11 mouse cellular contexts compared by ENCODE assay signal in the genomic region with DNA sequence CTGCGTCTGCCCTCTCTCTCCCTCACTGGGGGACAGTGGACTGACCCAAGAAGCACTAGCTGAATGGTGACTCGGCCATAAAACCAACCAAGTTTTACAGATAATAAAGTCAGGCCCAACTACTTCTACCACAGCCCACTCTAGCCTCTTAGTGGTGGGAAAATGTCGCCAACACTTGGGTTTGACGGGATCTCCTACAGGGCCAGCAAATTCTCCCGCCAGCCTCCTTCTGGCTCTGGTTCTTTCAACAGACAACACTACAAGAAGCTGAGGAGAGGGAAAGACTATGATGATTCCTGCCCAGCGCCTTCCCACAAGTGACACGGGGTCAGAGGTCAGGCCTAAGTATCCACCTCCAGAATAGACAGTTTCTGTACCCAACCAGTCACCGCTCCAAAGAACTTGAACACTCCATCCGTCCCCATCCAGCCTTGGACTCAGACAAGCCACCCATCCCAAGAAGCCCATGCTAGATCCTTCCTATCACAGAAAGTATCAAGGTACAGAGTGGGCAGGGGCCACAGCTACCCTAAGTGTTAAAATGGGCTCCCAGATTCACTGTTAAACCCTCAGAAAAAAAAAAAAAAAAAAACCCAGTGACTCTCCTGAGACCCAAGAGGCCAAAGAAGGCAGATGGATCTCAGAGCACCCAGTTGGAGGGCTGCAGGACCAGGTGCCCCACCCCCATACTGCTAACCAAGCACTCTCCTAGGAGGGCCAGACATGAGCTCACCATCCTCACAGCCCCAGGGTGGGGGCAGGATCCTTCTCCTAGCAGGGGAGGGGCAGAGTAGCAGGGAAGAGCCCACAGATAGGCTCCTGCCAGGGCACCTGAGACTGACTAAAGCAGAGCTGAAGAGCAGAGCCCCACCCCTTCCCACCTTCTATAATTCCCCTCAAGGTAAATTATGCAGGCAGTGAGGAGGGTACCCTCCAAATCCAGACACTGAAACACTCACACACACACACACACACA. TPM values are rescaled to one million over a fixed set of nuclear protein-coding genes. Genes with fewer than 3 reads are reported as not detected.
A peak's percentile ranks its signal among the peaks of the same experiment; 100 is the strongest.
DNase-seq lines count a peak whose midpoint lies in the region; ATAC-seq and TF ChIP-seq lines count a peak whose summit lies in the region.
"Had no signal": no experiment of that assay in that cellular context is flagged by ENCODE, and none has a peak within 500 bp of the region (broad histone marks: within the 10 kb centered on the region; RNA-seq: fewer than 3 reads in every experiment).

No protein-coding gene starts in this region.

- no peak overlapping the region for H3K4me2 ChIP-seq in embryonic facial prominence, embryonic 13.5 days
- H3K4me2 ChIP-seq in hindbrain, embryonic 15.5 days, result no peak overlapping the region
- no peak overlapping the region; the same call in 1 of the 2 replicates for H3K4me2 ChIP-seq in midbrain, embryonic 16.5 days (ENCODE audit: low read length)
- H3K4me2 ChIP-seq: heart, embryonic 15.5 days had no signal

- no peak overlapping the region for H3K9ac ChIP-seq in ES-Bruce4 (ENCODE audit: low read depth, poor library complexity, severe bottlenecking)
- no peak overlapping the region for H3K9ac ChIP-seq in embryonic facial prominence, embryonic 13.5 days
- H3K9ac ChIP-seq in hindbrain, embryonic 15.5 days, result no peak overlapping the region
- H3K9ac ChIP-seq in midbrain, embryonic 16.5 days (ENCODE audit: low read depth, low read length), result no peak overlapping the region
- H3K9ac ChIP-seq: heart, embryonic 15.5 days; liver, embryonic 14.5 days had no signal

- TF ChIP-seq EP300 in ES-Bruce4 (IDR thresholded peaks at IDR 0.05; ENCODE audit: insufficient read depth, low read depth, low read length), result 0 out of 2 replicates have a peak, but pooled peaks have one; percentile 15

- H3K9me3 ChIP-seq in ES-Bruce4 (replicated peaks; ENCODE audit: control insufficient read depth, insufficient read depth, low read length, poor library complexity, severe bottlenecking), result no peaks in the 10 kb centered on the region
- H3K9me3 ChIP-seq in embryonic facial prominence, embryonic 13.5 days, result no peaks in the 10 kb centered on the region
- H3K9me3 ChIP-seq in hindbrain, embryonic 15.5 days, result no peaks in the 10 kb centered on the region
- no peaks in the 10 kb centered on the region for H3K9me3 ChIP-seq in midbrain, embryonic 16.5 days (replicated peaks; ENCODE audit: control insufficient read depth, low read length, poor library complexity, severe bottlenecking)
- H3K9me3 ChIP-seq: heart, embryonic 15.5 days had no signal

- TF ChIP-seq POLR2A in ES-Bruce4 (IDR thresholded peaks at IDR 0.05; ENCODE audit: insufficient read depth, low read length), result no peak

- 91% methylated on average over 9 of the region's 9 CpGs for WGBS in embryonic facial prominence, embryonic 13.5 days
- 65% methylated on average over 9 of the region's 9 CpGs for WGBS in hindbrain, embryonic 15.5 days
- 59% methylated on average over 9 of the region's 9 CpGs for WGBS in midbrain, embryonic 16.5 days

- ATAC-seq in embryonic facial prominence, embryonic 13.5 days (ENCODE audit: insufficient number of reproducible peaks, insufficient read depth, low FRiP score, low TSS enrichment, low read depth), result peak; percentile 50
- no peak for ATAC-seq in hindbrain, embryonic 15.5 days (ENCODE audit: low FRiP score, low read depth)
- no peak for ATAC-seq in midbrain, embryonic 16.5 days
- ATAC-seq in megakaryocyte progenitor cell, adult 5-6 weeks (replicated peaks; ENCODE audit: poor library complexity), result no peak

- no peak for TF ChIP-seq CTCF in ES-Bruce4 (IDR thresholded peaks at IDR 0.05; ENCODE audit: low read depth, low read length)

- H3K27me3 ChIP-seq in ES-Bruce4 (ENCODE audit: control insufficient read depth, insufficient read depth, low read length, poor library complexity, severe bottlenecking), result no peaks in the 10 kb centered on the region
- no peaks in the 10 kb centered on the region for H3K27me3 ChIP-seq in embryonic facial prominence, embryonic 13.5 days
- H3K27me3 ChIP-seq in hindbrain, embryonic 15.5 days, result no peaks in the 10 kb centered on the region
- H3K27me3 ChIP-seq in midbrain, embryonic 16.5 days (ENCODE audit: control insufficient read depth, insufficient read depth, low read depth, low read length), result no peaks in the 10 kb centered on the region
- H3K27me3 ChIP-seq: heart, embryonic 15.5 days had no signal

- H3K4me1 ChIP-seq in ES-Bruce4 (ENCODE audit: control insufficient read depth, insufficient read depth, low read length), result peaks cover 10% of the 10 kb centered on the region
- peaks cover 74% of the 10 kb centered on the region for H3K4me1 ChIP-seq in embryonic facial prominence, embryonic 13.5 days
- peaks cover 91% of the 10 kb centered on the region for H3K4me1 ChIP-seq in hindbrain, embryonic 15.5 days (replicated peaks)
- H3K4me1 ChIP-seq in midbrain, embryonic 16.5 days (ENCODE audit: control insufficient read depth, insufficient read depth, low read length), result peaks cover 86% of the 10 kb centered on the region

- no peak overlapping the region for H3K4me3 ChIP-seq in ES-Bruce4 (ENCODE audit: low read depth, low read length)
- H3K4me3 ChIP-seq in embryonic facial prominence, embryonic 13.5 days, result no peak overlapping the region
- no peak overlapping the region for H3K4me3 ChIP-seq in hindbrain, embryonic 15.5 days
- no peak overlapping the region for H3K4me3 ChIP-seq in midbrain, embryonic 16.5 days (ENCODE audit: low read depth, low read length)
- H3K4me3 ChIP-seq: heart, embryonic 15.5 days had no signal

- H3K36me3 ChIP-seq in ES-Bruce4 (ENCODE audit: control insufficient read depth, insufficient read depth, low read length, poor library complexity, severe bottlenecking), result no peaks in the 10 kb centered on the region
- 0 out of 2 replicates have a peak, but pooled peaks cover 6% of the 10 kb centered on the region for H3K36me3 ChIP-seq in embryonic facial prominence, embryonic 13.5 days
- H3K36me3 ChIP-seq in hindbrain, embryonic 15.5 days, result no peaks in the 10 kb centered on the region
- H3K36me3 ChIP-seq in midbrain, embryonic 16.5 days (ENCODE audit: control insufficient read depth, insufficient read depth, low read length), result no peaks in the 10 kb centered on the region
- H3K36me3 ChIP-seq: heart, embryonic 15.5 days had no signal

- DNase-seq in urinary bladder, adult 18-20 months (ENCODE audit: low spot score in 2 of 2), result no peak
- DNase-seq in layer of hippocampus, postnatal 10 days (ENCODE audit: low spot score in 2 of 2), result no peak

- H3K27ac ChIP-seq in ES-Bruce4 (ENCODE audit: insufficient read depth, low read length), result no peak overlapping the region
- H3K27ac ChIP-seq in embryonic facial prominence, embryonic 13.5 days, result peak overlapping the region; percentile 73
- peak overlapping the region; percentile 83 for H3K27ac ChIP-seq in hindbrain, embryonic 15.5 days (replicated peaks)
- peak overlapping the region; percentile 83 for H3K27ac ChIP-seq in midbrain, embryonic 16.5 days (ENCODE audit: low read length)
- H3K27ac ChIP-seq: heart, embryonic 15.5 days; liver, embryonic 14.5 days had no signal

RNA-seq across cellular contexts. Expression of gene Vangl2, which starts 9.6 kb away (rescaled TPM):
- 29.7 and 33.8 TPM in 2 replicates for polyA plus RNA-seq in ES-Bruce4 (2011; ENCODE audit: insufficient read depth, insufficient read length, low read depth, missing spikeins)
- 22.1 and 25.2 TPM in 2 replicates for polyA plus RNA-seq in embryonic facial prominence, embryonic 13.5 days (2015; fragmentation: Nextera tagmentation; extraction: Ambion mirVana)
- polyA plus RNA-seq in hindbrain, embryonic 15.5 days (2015; fragmentation: Nextera tagmentation; extraction: Ambion mirVana), result 41.1 and 48.9 TPM in 2 replicates
- 43.7 and 44.0 TPM in 2 replicates for polyA plus RNA-seq in midbrain, embryonic 16.5 days (2015; fragmentation: Nextera tagmentation; extraction: Ambion mirVana)
- 1.9 and 3.3 TPM in 2 replicates for total RNA-seq in megakaryocyte progenitor cell, adult 5-6 weeks (2015)
- total RNA-seq in megakaryocyte progenitor cell, adult 5-6 weeks (2017), result 1.1 and 1.7 TPM in 2 replicates
- 10 to 100 TPM; 32.3 to 33.0 TPM for total RNA-seq in layer of hippocampus, postnatal 10 days (2021)

RNA-seq across cellular contexts. Expression of gene Nhlh1, which starts 38.7 kb away (rescaled TPM):
- polyA plus RNA-seq in ES-Bruce4 (2011; ENCODE audit: insufficient read depth, insufficient read length, low read depth, missing spikeins), result not detected in 2 replicates
- 0.66 and 1.5 TPM in 2 replicates for polyA plus RNA-seq in embryonic facial prominence, embryonic 13.5 days (2015; fragmentation: Nextera tagmentation; extraction: Ambion mirVana)
- 3.6 and 4.8 TPM in 2 replicates for polyA plus RNA-seq in hindbrain, embryonic 15.5 days (2015; fragmentation: Nextera tagmentation; extraction: Ambion mirVana)
- 0.45 and 1.2 TPM in 2 replicates for polyA plus RNA-seq in midbrain, embryonic 16.5 days (2015; fragmentation: Nextera tagmentation; extraction: Ambion mirVana)
- not detected in 2 replicates for total RNA-seq in megakaryocyte progenitor cell, adult 5-6 weeks (2015)
- not detected in 2 replicates for total RNA-seq in megakaryocyte progenitor cell, adult 5-6 weeks (2017)
- total RNA-seq in layer of hippocampus, postnatal 10 days (2021), result 1 to 10 TPM; 1.8 TPM
- total RNA-seq: monocyte, adult 5-6 weeks had no signal
- polyA plus RNA-seq: heart, embryonic 15.5 days; kidney, embryonic 16.5 days; liver, embryonic 14.5 days had no signal
